Mouse (Mus musculus) CD4-positive helper T cell, adult 2 months (primary cell): ENCODE data around the gene Rassf8.

Experiments
- DNase-seq: peaks from one replicate; pipeline ENCODE4 v3.0.0-alpha.2; 2012; ENCODE audit warnings: low read depth, missing footprints, low spot score

Rassf8 gene

DNA sequence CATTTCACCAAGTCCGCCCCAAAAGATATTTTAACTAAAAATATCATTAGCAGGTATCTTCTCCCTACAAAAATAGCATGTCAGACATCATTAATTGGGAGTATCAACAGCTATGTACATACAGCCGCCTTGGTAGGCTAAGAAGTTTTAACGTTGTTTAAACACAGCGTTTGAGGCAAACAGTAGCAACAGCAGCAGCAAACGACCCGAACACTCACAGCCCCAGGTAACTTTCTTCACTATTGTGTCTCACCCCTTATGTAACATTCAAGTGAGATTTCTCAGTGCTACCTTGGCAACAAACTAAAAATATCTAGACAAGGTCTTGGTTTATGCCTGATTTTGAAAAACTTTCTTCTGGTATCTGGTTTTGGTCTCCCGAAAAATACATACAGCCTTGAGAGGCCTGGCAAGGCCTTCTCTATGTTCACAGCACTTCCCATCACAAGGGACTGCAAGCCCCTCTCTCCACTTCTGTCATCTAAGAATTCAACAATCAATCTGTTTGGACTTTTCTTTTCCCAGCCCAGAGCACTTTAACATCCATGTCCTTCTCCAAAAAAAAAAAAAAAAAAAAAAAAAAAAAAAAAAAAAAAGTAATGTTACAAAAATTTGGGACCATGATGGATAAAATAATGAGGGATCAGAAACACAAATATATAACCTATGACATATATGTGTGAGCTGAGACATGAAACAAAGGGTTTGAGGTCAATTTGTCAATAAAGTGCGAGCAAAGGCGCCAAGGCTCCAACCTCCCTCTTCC, 115.1 kb downstream of the Rassf8 start:
- no peak for DNase-seq

DNA sequence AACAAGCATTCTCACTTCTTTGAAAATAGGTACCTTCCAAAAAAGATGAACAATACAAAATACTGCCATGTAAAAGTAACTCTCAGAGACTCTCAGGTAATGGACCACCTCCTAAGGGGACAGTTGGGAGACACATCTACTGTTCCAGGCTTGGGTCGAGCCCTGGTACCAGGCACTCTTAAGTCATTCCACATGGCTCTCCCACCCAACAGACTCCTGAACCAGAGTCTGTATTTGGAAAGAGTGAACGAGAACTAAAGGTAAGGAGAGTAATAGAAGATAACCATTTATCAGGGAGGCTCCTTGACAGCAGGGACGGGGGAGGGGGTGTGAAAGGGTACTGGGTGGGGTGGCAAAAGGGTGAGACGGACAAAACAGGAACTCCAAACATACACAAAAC, 115.8 kb downstream of the Rassf8 start:
- DNase-seq: no peak

DNA sequence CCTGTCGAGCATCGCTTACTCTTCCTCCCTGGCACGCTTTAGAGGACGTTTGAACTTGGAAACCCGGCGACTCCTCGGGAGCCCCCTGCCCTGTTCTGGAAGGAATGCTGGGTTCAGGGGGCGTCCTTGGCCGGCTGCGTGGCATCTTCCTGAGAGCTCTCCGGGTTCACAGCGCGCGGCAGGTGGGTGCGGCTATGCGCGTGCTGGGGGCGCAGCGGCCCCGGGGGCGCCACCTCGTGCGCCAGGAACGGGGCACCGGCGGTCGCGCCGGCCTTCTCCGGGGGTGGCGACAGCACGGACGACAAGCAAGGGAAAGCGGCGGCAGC, 116.2 kb downstream of the Rassf8 start:
- DNase-seq: no peak

GRCm38 (mm10) chr6:145863065-145863971, 116.8 kb downstream of the Rassf8 start:
- DNase-seq: peak; percentile 27

DNA sequence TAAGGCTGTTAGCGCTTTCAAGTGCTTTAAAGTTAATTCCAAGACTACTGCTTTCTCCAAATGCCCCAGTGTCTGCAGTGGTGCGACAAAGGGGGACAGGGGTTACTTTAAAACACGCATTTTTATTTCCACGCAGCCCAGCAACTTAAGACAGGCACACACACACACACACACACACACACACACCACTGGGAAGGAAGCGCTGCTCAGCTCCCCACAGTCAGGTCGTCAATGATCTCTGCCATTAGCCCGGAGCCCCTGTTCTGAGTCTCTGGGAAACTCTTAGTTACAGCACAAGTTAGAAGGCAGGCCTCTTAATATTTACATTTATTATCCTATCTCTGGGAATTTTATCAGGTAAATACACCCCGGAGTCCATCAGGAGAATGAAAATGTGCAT, 117.6 kb downstream of the Rassf8 start:
- peak; percentile 28 for DNase-seq

DNA sequence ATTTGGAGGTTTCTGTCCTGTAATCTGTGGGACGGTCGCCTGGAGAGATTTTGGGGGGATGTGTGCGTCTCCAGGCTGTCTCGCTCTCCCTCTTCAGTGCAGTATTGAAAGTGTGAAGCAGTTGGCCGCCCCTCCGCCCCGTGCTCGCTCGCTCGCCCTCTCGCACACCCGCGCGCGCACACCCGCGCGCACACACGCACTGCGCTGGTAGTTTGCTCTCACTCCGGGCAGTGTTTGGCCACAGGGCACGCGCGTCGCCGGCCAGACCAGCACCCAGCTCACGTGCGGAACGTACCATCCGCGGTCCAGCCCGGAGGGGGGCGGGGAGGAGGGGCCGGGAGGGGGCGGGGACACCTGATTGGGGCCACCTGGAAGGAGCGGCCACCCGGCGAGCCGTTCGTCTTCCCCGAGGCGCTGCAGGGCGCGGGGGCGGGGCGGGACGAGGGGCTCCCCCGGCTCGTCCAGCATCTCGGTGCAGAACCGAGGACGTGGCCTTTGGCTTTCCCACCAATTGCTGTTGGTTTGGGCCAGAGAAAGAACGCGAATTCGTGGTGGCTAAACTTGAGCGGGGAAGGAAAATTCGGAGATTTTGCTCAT, 118.8 kb downstream of the Rassf8 start, which contains the start of gene Bhlhe41:
Bhlhe41 (minus strand) TSS at position 270 of the 597 bp plus-strand sequence.
- peak; percentile 24 for DNase-seq

GRCm38 (mm10) chr6:145865886-145866851, 119.6 kb downstream of the Rassf8 start:
- DNase-seq: peak; percentile 20

GRCm38 (mm10) chr6:145867111-145867510, 120.6 kb downstream of the Rassf8 start:
- no peak for DNase-seq
